Mouse (Mus musculus): ENCODE measurements around the gene Tmem131l. TPM values are rescaled to one million over a fixed set of nuclear protein-coding genes. Genes with fewer than 3 reads are reported as not detected.

The Tmem131l gene
- polyA plus RNA-seq, 1 experiment from 2014 or later, result 26.1 TPM

DNA sequence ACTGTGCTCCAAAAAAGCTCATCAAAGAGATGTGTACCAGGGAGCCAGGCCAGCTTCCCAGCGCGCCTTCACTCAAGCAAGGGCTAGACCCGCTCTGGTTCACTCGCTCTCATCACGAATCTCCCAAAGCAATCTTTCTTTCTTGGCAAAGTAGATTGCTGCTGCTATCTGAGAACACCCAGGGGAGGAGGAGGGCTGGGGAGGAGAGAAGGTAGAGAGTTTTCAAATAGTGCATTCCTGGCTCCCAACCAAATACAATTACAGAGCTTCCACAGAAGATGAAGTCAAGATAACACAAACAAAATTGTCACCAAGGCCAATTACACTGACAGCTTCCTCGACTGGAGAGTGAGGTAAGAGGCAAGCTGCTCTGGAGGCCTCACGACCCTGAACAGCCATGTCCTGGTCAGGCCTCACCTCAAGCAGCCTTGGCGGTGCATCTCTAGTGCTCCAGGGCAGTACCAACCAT, 12.2 kb downstream of the Tmem131l start:
- H3K4me1 ChIP-seq (replicated peaks), result peaks cover 15% of the 10 kb centered on the region
- H3K27ac ChIP-seq, result no peak overlapping the region
- no peak overlapping the region for H3K4me2 ChIP-seq (replicated peaks)
- ATAC-seq, result no peak
- H3K9me3 ChIP-seq, result no peaks in the 10 kb centered on the region
- no peak overlapping the region for H3K4me3 ChIP-seq (replicated peaks)
- H3K36me3 ChIP-seq, result peaks cover 3% of the 10 kb centered on the region; the same call in 1 of the 2 replicates
- H3K27me3 ChIP-seq (replicated peaks), result no peaks in the 10 kb centered on the region
- WGBS, result 69% methylated on average over 8 of the region's 8 CpGs
- H3K9ac ChIP-seq, result no peak overlapping the region

DNA sequence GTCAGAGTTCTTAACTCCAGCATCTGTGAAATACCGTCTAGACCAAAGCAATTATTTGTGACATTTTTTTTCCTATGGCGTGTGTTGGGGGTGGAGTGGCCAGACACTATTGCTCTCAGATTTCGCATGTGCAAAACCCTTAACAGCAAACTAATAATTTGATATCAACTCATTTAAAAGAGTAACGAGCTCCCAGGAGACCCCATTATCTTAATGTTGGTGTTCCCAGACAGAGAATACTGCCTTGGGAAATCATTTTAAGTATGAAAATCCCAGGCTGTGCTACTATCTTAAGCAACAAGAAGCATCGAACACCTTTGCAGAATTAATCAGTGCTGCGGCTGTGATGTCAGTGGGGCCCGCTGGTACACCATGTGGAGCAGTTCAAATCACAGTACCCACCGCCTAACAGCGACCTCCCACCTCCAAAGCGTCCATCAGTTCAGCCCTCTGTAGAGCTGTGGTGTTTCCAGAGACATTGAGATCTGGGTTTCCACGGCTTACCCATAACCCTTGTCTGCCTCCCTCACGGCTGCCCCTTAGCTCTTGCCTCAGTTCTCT, 15.4 kb downstream of the Tmem131l start:
- ATAC-seq, result no peak
- WGBS, result 83% methylated on average over 12 of the region's 12 CpGs
- Histone ChIP-seq H3K27me3 (replicated peaks) (no peaks in the 10 kb centered on the region), H3K4me3 (replicated peaks) (no peak overlapping the region), H3K9me3 (no peaks in the 10 kb centered on the region), H3K27ac (no peak overlapping the region), H3K36me3 (no peaks in the 10 kb centered on the region), H3K9ac (no peak overlapping the region), H3K4me1 (replicated peaks) (peaks cover 30% of the 10 kb centered on the region), H3K4me2 (replicated peaks) (no peak overlapping the region)

DNA sequence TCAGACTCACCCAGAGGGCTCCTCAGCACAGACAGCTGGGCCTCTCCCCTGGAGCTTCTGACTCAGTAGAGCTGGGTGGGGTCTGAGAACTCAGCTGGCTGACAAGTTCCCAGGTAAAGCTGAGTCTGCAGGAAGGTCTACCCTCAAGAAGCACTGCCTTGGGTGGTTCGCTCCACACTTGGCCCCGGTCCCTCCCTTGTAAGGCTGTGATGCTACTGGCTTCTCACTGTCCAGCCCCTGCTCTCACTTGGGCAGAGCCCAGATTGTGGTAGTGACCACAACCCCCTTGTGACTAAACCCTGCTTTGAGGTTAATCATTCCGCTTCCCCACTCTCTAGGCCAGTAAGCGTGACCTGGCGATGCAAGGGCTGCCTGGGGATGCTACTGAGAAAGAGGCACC, 17.3 kb downstream of the Tmem131l start:
- Histone ChIP-seq H3K36me3 (no peaks in the 10 kb centered on the region), H3K9ac (no peak overlapping the region), H3K4me2 (replicated peaks) (no peak overlapping the region), H3K27me3 (replicated peaks) (no peaks in the 10 kb centered on the region), H3K27ac (no peak overlapping the region), H3K4me3 (replicated peaks) (no peak overlapping the region), H3K4me1 (replicated peaks) (peaks cover 28% of the 10 kb centered on the region), H3K9me3 (no peaks in the 10 kb centered on the region)
- peak; percentile 55 for ATAC-seq
- 86% methylated on average over 5 of the region's 5 CpGs for WGBS

DNA sequence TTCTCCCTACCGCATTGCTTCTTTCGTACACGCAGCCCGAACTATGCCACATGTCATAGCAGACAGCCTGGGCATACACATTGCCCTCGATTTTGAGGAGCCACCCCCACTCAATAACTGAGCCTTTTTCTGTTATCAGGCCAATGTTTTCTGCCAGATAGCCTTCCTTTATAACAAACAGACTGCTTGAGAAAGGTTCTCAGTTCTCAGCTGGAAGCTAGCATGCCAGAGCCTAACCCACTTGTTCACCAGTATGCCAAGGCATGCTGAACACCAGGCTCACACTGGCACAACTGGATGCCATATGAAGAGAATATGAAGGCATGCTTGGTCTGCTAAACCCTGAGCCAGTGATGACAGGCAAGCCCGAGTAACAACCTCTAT, 17.8 kb downstream of the Tmem131l start:
- Histone ChIP-seq H3K36me3 (no peaks in the 10 kb centered on the region), H3K9ac (no peak overlapping the region), H3K9me3 (no peaks in the 10 kb centered on the region), H3K4me3 (replicated peaks) (no peak overlapping the region), H3K27ac (no peak overlapping the region), H3K4me1 (replicated peaks) (peaks cover 27% of the 10 kb centered on the region), H3K4me2 (replicated peaks) (no peak overlapping the region), H3K27me3 (replicated peaks) (no peaks in the 10 kb centered on the region)
- ATAC-seq, result peak; percentile 44; the same call in 1 of the 2 replicates
- 79% methylated on average over 6 of the region's 6 CpGs for WGBS

DNA sequence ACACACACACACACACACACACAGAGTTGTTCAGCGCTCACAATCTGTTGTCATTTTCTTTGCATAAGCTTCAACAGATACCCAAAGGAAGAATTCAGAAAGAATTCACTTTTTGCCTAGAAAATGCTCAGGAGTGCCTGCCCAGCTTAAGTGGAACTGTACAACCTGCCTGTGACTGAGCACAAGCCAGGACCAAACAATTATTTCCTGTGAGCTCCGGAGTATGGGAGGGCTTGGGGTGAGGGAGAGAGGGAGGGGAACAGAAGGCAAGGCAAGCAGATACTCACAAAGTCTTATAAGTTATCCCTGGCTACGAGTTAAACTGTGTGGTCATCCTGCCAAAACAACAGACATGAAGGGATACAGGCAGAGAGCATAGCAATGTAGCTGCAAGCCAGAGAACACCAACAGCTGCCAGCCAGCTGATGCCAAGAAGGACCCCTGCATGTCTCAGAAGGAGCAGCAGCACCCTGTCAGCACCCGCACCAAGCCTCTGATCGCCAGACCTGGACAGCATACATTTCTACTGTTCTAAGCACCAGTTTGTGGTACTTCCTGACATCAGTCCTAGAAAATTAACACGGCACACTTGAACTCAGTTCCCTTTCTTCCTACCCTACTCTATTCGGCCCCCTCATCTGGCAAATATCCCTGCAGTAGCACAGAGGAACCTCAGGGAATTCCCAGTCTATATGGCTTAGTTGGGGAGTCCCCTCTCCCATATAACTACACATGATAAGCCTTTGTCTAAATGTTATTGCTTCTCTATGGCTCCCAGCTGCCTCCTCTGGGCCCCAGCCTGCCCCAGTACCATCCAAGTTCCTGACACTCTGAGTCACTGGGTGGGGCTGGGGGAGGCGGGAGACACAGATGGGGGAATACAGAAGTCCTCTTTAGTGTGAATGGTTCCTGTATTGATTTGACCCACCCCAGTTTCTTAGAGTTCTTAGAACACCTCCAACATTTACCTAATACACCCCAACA, 18.5 kb downstream of the Tmem131l start:
- Histone ChIP-seq H3K27ac (no peak overlapping the region), H3K4me2 (replicated peaks) (no peak overlapping the region), H3K9ac (no peak overlapping the region), H3K4me1 (replicated peaks) (peaks cover 26% of the 10 kb centered on the region), H3K4me3 (replicated peaks) (no peak overlapping the region), H3K9me3 (no peaks in the 10 kb centered on the region), H3K36me3 (no peaks in the 10 kb centered on the region), H3K27me3 (replicated peaks) (no peaks in the 10 kb centered on the region)
- peak; percentile 81 for ATAC-seq
- WGBS, result 53% methylated on average over 8 of the region's 8 CpGs

DNA sequence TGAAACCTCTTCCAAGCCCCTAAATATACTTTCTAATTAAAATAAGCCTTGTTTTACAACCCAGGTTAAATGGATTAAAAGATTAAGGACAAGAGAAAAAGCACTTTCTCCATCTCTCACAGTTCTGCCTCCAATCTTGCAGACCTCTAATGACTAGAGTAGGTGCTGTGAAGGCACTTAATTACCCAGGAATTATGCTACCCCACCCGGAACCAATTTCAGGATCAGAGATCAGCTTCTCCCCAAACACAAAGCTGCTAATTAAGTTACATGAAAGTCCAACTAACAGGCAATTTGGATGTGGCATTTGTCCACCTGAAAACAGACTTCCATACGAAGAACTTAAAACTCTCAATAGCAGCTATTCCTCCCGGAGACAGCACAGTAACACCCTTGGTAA, 19.4 kb downstream of the Tmem131l start:
- H3K4me2 ChIP-seq (replicated peaks), result no peak overlapping the region
- peaks cover 24% of the 10 kb centered on the region for H3K4me1 ChIP-seq (replicated peaks)
- no peak overlapping the region for H3K9ac ChIP-seq
- no peak overlapping the region for H3K27ac ChIP-seq
- H3K9me3 ChIP-seq, result no peaks in the 10 kb centered on the region
- 70% methylated on average over 3 of the region's 3 CpGs for WGBS
- no peak for ATAC-seq
- no peaks in the 10 kb centered on the region for H3K36me3 ChIP-seq
- H3K4me3 ChIP-seq (replicated peaks), result no peak overlapping the region
- H3K27me3 ChIP-seq (replicated peaks), result no peaks in the 10 kb centered on the region

DNA sequence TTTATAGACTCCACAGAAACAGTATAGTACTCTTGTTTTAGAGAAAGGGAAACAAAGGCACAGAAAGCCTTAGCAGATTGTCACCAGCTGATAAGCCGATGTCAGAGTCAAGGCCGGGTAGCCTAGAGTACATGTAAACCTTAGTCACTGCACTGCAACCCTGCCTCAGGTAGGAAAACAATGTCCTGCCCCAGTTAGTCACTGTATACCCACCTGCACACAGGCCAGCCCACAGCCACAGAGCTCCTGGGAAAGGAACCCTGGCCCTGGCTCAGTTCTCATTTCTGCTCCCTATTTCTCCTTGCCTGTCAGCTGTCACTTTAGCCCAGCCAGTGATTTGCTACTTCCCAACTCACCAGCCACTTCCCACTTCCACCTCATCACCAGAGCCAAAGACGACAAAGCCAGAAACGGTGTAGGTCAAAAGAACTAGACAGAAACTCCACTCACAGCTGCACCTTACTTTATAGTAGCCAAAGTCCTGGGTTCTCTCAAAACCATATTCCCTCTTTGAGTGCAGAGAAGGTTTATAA, 24.4 kb downstream of the Tmem131l start:
- no peak overlapping the region for H3K27ac ChIP-seq
- ATAC-seq, result no peak
- H3K27me3 ChIP-seq (replicated peaks), result no peaks in the 10 kb centered on the region
- no peak overlapping the region for H3K9ac ChIP-seq
- H3K4me3 ChIP-seq (replicated peaks), result no peak overlapping the region
- H3K36me3 ChIP-seq, result peaks cover 4% of the 10 kb centered on the region; the same call in 1 of the 2 replicates
- H3K4me1 ChIP-seq (replicated peaks), result 0 out of 2 replicates have a peak, but pooled peaks cover 3% of the 10 kb centered on the region
- 77% methylated on average over 4 of the region's 4 CpGs for WGBS
- H3K9me3 ChIP-seq, result no peaks in the 10 kb centered on the region
- no peak overlapping the region for H3K4me2 ChIP-seq (replicated peaks)

DNA sequence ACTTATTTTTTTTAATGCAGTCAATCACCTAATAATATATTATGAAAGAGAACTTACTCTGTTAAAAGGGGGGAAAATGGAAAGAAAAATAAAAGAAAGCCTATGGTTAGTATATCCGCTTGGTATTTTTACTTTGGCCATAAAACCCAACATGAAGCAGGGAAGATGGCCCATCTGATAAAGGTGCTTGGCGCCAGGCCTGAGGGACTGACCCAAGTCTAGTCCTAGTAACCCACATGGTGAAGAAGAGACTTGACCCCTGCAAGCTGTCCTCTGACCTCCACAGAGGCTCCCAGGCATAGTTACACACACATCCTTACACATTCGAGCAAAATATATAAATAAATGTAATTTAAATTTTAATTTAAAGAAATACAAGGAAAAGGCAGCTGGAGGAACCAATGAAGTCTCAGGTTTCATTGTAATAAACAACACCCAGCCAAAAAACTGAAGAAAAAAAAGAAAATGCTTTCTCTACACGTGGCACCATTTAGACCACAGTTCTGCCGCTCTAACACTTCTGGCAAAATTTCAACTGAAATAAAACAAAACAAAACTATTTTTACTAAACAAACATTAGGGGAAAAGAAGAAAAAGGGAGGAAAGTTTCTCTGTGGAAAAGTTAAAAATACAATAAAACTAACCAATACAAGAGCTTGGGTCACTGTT, 28.8 kb downstream of the Tmem131l start:
- H3K4me1 ChIP-seq (replicated peaks), result 0 out of 2 replicates have a peak, but pooled peaks cover 3% of the 10 kb centered on the region
- H3K27me3 ChIP-seq (replicated peaks), result no peaks in the 10 kb centered on the region
- whole genome bisulfite sequencing, result 69% methylated on average over 5 of the region's 5 CpGs
- H3K36me3 ChIP-seq, result peaks cover 7% of the 10 kb centered on the region; the same call in 1 of the 2 replicates
- ATAC-seq, result no peak
- no peak overlapping the region for H3K4me2 ChIP-seq (replicated peaks)
- no peak overlapping the region for H3K9ac ChIP-seq
- H3K4me3 ChIP-seq (replicated peaks), result no peak overlapping the region
- no peaks in the 10 kb centered on the region for H3K9me3 ChIP-seq
- H3K27ac ChIP-seq, result no peak overlapping the region

DNA sequence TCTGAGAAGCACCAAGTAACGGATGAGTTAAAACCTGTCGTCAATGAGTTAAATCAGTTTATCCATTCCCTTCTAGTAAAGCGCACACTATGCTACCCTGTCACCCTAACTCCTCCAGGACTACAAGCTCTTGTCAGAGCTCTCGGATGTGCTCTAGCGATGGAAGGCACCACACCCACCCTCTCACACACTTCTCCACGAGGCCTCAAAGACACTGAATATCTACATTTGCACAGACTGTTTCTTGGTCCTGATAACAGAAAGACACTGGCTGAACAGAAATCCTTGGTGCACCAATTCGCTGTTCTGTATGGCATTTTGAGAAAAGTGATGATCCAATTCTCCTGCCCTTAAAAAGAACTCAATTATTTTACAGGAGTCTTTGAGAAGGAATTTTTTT, 34.0 kb downstream of the Tmem131l start:
- Histone ChIP-seq H3K4me3 (replicated peaks) (no peak overlapping the region), H3K27ac (no peak overlapping the region), H3K4me2 (replicated peaks) (no peak overlapping the region), H3K4me1 (replicated peaks) (no peaks in the 10 kb centered on the region), H3K36me3 (0 out of 2 replicates have a peak, but pooled peaks cover 3% of the 10 kb centered on the region), H3K9me3 (no peaks in the 10 kb centered on the region), H3K27me3 (replicated peaks) (no peaks in the 10 kb centered on the region), H3K9ac (no peak overlapping the region)
- 87% methylated on average over 7 of the region's 7 CpGs for WGBS
- ATAC-seq, result no peak

DNA sequence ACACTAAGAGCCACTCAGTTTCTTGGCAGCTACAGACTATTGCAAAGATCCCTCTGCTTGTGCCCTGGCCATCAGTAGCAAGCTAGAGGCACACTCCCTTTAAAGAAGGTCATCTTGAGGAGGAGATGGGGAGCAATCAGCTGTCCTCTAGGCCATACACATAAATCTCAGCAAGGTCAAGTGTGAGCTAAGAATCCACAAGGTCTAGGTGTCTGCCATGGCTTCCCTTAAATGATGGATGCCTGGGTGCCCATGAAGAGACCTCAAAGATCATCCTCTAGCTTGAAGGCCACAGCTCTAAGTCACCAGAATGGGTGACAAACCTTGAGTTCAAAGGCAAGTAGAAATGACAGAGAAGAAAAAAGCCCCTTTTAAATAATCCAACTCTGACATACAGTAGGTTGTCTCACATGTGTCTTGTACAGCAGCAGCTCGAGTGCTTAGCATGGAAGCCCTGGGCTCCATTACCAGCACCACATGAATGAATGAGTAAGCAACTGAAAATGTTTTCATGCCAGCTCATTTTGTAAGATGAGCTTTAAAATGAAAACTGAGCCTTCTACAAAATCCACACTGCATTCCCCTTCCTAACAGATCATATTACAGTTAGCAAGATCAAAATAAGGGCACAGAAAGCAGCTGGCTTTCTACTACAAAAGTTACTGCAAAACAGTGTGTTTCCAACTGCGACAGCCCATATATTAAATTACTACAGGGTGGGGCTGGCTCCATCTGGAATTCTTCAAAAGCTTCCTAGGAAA, 35.5 kb downstream of the Tmem131l start:
- no peaks in the 10 kb centered on the region for H3K4me1 ChIP-seq (replicated peaks)
- ATAC-seq, result no peak
- 49% methylated on average over 2 of the region's 2 CpGs for WGBS
- H3K9me3 ChIP-seq, result no peaks in the 10 kb centered on the region
- no peak overlapping the region for H3K27ac ChIP-seq
- H3K36me3 ChIP-seq, result 0 out of 2 replicates have a peak, but pooled peaks cover 3% of the 10 kb centered on the region
- H3K4me3 ChIP-seq (replicated peaks), result no peak overlapping the region
- no peaks in the 10 kb centered on the region for H3K27me3 ChIP-seq (replicated peaks)
- no peak overlapping the region for H3K4me2 ChIP-seq (replicated peaks)
- H3K9ac ChIP-seq, result no peak overlapping the region

DNA sequence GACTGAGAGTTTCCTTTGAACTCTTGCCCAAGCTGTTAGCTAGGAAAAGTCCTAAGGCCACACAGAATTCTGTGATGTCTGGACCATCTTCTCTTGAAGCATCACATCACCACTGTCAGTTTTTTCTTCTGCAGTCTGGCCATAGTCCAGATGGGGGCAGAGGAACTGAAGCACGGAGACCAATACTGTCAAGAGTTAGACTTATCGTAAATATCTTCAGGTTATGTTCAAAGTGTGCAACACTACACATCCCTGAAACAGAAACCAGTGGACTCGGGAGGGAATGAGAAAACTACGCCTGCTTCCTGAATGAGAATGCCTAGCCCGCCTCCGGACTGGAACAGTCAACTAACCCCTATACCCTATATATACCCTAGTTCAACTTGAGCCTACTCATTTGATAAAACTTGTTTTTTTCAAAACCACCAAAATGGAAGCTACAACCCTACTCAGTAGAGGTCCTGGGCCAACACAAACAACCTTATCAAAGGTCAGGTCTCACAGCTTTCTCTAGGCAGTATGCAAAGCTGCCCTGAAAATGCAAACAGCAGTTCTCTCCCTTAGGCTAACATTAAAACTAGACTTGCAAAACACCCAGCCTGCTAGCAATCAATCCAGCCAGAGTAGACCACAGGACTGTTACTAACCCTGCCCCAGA, 37.4 kb downstream of the Tmem131l start:
- WGBS, result 74% methylated on average over 6 of the region's 6 CpGs
- H3K4me3 ChIP-seq (replicated peaks), result no peak overlapping the region
- no peaks in the 10 kb centered on the region for H3K4me1 ChIP-seq (replicated peaks)
- H3K27me3 ChIP-seq (replicated peaks), result no peaks in the 10 kb centered on the region
- H3K9ac ChIP-seq, result no peak overlapping the region
- H3K4me2 ChIP-seq (replicated peaks), result no peak overlapping the region
- H3K9me3 ChIP-seq, result no peaks in the 10 kb centered on the region
- ATAC-seq, result peak; percentile 61; the same call in 1 of the 2 replicates
- H3K27ac ChIP-seq, result no peak overlapping the region
- H3K36me3 ChIP-seq, result no peaks in the 10 kb centered on the region

Measured in intestine, embryonic 15.5 days (tissue).